Mouse (Mus musculus): ENCODE data around the gene Arhgef10l. TPM values are rescaled to one million over a fixed set of nuclear protein-coding genes. Genes with fewer than 3 reads are reported as not detected.

Gene Arhgef10l
- polyA plus RNA-seq, 1 experiment = 26.0 TPM

DNA sequence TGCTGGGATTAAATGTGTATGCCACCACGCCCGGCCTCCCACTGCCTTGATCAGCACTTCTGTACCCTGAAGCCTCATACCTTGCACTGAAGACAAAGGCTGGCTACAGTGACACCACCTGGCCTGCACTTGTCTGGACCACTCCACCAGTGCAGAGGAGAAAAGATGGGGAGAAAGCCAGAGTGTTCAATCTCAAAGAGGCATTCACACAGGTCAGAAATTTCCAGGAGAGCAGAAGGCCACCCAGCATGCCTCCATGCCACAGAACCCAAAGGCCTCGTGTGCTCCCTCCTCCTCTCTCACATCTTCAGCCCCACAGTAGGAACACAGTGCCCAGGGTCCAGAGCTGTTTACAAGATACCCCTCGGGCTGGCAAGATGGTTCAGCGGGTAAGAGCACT lies 68.4 kb downstream of the Arhgef10l start:
- Histone ChIP-seq H3K36me3 (ENCODE audit: control insufficient read depth, insufficient read depth, low read length) (no peaks in the 10 kb centered on the region), H3K27ac (ENCODE audit: control insufficient read depth, insufficient read depth, low read length) (no peak overlapping the region), H3K27me3 (ENCODE audit: control insufficient read depth, insufficient read depth, low read length) (no peaks in the 10 kb centered on the region), H3K4me3 (ENCODE audit: control insufficient read depth, insufficient read depth, low read length) (no peak overlapping the region), H3K4me1 (replicated peaks; ENCODE audit: control insufficient read depth, insufficient read depth, low read length) (peaks cover 34% of the 10 kb centered on the region)
- TF ChIP-seq POLR2A (IDR thresholded peaks at IDR 0.05; ENCODE audit: control insufficient read depth, extremely low read depth, insufficient read depth, low read length, poor library complexity) = no peak
- no peak for TF ChIP-seq CTCF (IDR thresholded peaks at IDR 0.05; ENCODE audit: borderline replicate concordance, control insufficient read depth, extremely low read depth, insufficient read depth, low read length, poor library complexity)
- DNase-seq = no peak
- WGBS = 93% methylated on average over 5 of the region's 5 CpGs

DNA sequence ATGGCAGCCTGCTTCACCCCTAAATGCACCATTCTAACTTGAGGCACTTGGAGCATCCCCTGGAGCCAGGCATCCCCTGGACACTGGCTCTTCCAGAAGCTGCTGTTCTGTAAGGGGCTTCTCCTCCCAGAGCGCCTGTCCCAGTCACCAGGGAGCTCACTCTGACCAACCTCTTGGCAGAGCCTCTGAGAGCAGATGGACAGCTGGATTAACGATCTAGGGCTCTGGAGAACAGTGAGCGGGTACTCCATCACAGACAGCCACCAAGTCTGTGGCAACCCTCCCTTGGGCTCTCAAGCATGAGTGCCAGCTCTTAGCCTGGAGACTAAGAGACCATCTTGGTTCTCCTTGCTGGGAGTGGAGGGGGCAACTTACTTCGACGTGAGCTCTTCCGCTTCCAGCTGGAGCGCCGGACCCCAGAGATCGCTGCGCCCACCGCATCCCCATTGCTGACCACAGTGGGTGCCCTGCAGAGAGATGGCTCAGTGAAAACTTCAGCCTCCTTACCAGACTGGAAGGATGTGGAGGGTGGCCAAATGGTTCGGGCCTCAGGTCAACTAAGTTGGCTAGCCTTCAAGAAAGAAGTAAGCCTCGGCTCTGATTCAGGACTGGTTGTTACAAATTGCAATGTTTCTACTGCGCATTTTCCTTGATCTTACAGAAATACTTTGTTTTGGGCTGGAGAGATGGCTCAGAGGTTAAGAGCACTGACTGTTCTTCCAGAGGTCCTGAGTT lies 71.9 kb downstream of the Arhgef10l start:
- WGBS = 96% methylated on average over 14 of the region's 14 CpGs
- Histone ChIP-seq H3K27me3 (ENCODE audit: control insufficient read depth, insufficient read depth, low read length) (no peaks in the 10 kb centered on the region), H3K27ac (ENCODE audit: control insufficient read depth, insufficient read depth, low read length) (no peak overlapping the region), H3K4me3 (ENCODE audit: control insufficient read depth, insufficient read depth, low read length) (no peak overlapping the region), H3K4me1 (replicated peaks; ENCODE audit: control insufficient read depth, insufficient read depth, low read length) (peaks cover 8% of the 10 kb centered on the region), H3K36me3 (ENCODE audit: control insufficient read depth, insufficient read depth, low read length) (no peaks in the 10 kb centered on the region)
- no peak for DNase-seq
- TF ChIP-seq POLR2A (IDR thresholded peaks at IDR 0.05; ENCODE audit: control insufficient read depth, extremely low read depth, insufficient read depth, low read length, poor library complexity) (no peak), CTCF (IDR thresholded peaks at IDR 0.05; ENCODE audit: borderline replicate concordance, control insufficient read depth, extremely low read depth, insufficient read depth, low read length, poor library complexity) (no peak)

DNA sequence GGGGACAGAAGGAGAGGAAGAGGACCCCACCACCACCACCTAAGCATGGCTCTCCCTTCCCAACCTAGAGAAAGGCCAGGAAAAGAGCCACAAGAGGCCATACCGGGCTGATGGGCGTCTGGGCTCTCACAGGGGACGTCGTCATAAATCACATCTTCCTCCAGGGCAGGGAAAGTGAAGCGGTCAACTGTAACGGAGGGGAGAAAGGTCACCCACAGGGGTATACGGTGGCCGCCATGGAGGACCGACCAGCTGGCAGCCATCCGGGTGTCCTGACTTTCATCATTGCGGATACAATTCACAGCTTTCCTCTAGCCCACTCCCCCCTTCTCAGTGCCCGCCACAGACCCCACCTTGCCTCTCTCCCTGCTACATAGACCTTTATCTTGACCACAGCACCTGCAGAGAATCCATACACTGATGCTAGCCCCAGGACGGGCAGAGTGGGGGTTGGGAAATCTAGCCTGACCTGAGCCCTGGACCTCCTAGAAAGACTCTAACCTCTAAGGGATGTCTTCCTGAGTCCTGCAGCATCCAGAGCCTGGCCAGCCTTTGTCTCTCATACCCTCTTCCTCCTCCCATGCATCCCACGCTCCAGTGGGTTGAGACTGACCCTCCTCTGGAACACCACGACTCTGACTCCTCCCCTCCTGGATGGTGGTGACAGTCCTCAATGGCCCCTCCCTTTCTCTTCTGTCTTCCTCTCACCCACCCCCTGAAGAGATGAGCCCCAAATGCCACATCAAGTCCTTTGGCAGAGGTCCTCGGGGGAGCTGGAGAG lies 72.6 kb downstream of the Arhgef10l start:
- Histone ChIP-seq H3K36me3 (ENCODE audit: control insufficient read depth, insufficient read depth, low read length) (no peaks in the 10 kb centered on the region), H3K27ac (ENCODE audit: control insufficient read depth, insufficient read depth, low read length) (no peak overlapping the region), H3K4me1 (replicated peaks; ENCODE audit: control insufficient read depth, insufficient read depth, low read length) (peaks cover 4% of the 10 kb centered on the region; the same call in 1 of the 2 replicates), H3K27me3 (ENCODE audit: control insufficient read depth, insufficient read depth, low read length) (no peaks in the 10 kb centered on the region), H3K4me3 (ENCODE audit: control insufficient read depth, insufficient read depth, low read length) (no peak overlapping the region)
- 82% methylated on average over 16 of the region's 16 CpGs for WGBS
- DNase-seq = no peak
- no peak for TF ChIP-seq CTCF (IDR thresholded peaks at IDR 0.05; ENCODE audit: borderline replicate concordance, control insufficient read depth, extremely low read depth, insufficient read depth, low read length, poor library complexity)

DNA sequence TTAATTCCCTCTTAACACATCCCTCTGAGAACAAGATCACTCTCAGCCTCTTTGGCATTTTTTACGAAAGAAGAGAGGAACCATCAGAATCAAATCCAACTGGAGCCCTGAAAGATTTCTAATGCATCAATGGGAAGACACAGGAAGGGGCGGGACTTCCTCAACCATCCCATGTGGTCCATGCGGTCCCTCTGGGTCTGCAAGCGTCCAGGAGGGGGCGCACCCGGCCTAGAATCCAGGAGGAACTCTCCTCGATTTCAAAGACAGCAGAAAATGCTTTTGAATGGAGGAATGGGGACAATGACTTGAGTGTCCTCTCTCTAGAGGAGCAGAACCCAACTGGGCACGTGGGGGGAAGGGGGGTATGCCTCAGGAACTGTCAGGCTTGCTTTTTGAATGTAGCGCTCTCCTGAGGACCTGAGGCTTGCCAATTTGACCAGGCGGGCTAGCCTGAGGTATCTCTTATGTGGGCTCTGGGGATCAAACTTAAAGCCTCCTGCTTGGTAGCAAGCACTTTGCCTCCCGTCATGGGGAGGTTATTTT lies 73.5 kb downstream of the Arhgef10l start:
- Histone ChIP-seq H3K4me3 (ENCODE audit: control insufficient read depth, insufficient read depth, low read length) (no peak overlapping the region), H3K36me3 (ENCODE audit: control insufficient read depth, insufficient read depth, low read length) (no peaks in the 10 kb centered on the region), H3K4me1 (replicated peaks; ENCODE audit: control insufficient read depth, insufficient read depth, low read length) (peaks cover 4% of the 10 kb centered on the region; the same call in 1 of the 2 replicates), H3K27me3 (ENCODE audit: control insufficient read depth, insufficient read depth, low read length) (no peaks in the 10 kb centered on the region), H3K27ac (ENCODE audit: control insufficient read depth, insufficient read depth, low read length) (no peak overlapping the region)
- DNase-seq = peak; percentile 91
- 30% methylated on average over 11 of the region's 11 CpGs for WGBS
- TF ChIP-seq POLR2A (IDR thresholded peaks at IDR 0.05; ENCODE audit: control insufficient read depth, extremely low read depth, insufficient read depth, low read length, poor library complexity) = no peak
- peak; percentile 87; the same call in 1 of the 2 replicates for TF ChIP-seq CTCF (IDR thresholded peaks at IDR 0.05; ENCODE audit: borderline replicate concordance, control insufficient read depth, extremely low read depth, insufficient read depth, low read length, poor library complexity)

DNA sequence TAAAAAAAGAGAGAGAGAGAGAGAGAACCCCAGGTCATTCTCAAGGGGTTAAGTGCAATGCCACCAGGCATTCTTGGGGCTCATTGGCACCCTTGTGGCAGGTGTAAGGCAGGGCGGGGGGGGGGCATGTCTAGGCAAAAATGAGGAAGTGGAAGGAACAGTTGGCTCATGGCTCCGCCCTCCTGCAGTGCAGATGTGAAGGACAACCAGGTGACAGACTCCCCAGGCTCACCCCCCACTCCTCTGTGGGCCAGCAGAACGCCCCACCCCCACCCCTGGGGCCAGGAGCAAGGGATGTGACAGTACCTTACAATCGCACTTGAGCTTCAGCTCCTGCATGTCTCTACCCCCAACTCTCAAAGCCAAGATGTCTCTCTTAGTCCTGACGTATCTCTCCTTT lies 79.3 kb downstream of the Arhgef10l start:
- Histone ChIP-seq H3K4me1 (replicated peaks; ENCODE audit: control insufficient read depth, insufficient read depth, low read length) (peaks cover 22% of the 10 kb centered on the region), H3K27ac (ENCODE audit: control insufficient read depth, insufficient read depth, low read length) (no peak overlapping the region), H3K27me3 (ENCODE audit: control insufficient read depth, insufficient read depth, low read length) (no peaks in the 10 kb centered on the region), H3K4me3 (ENCODE audit: control insufficient read depth, insufficient read depth, low read length) (no peak overlapping the region), H3K36me3 (ENCODE audit: control insufficient read depth, insufficient read depth, low read length) (no peaks in the 10 kb centered on the region)
- 11% methylated on average over 5 of the region's 5 CpGs for WGBS
- TF ChIP-seq CTCF (IDR thresholded peaks at IDR 0.05; ENCODE audit: borderline replicate concordance, control insufficient read depth, extremely low read depth, insufficient read depth, low read length, poor library complexity) (no peak), POLR2A (IDR thresholded peaks at IDR 0.05; ENCODE audit: control insufficient read depth, extremely low read depth, insufficient read depth, low read length, poor library complexity) (no peak)
- peak; percentile 53 for DNase-seq

DNA sequence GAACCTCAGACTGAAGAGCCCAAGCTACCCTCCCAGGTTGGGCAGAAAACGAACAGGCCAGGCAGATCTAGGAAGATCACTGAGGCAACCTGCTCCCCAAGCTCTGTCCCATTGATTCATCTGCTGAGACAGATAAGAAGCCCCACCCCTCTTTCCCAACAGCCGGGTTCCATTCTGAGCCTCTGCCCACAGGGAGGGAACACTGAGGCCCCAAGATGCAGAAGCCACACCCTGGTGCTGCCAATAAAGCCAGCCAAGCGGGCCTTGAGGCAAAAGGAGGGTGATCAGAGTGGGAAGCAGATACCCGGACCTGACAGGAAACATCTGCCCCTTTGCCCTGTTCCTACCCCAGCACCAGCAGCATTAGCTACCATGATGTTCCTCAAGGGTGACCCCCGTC lies 81.6 kb downstream of the Arhgef10l start:
- no peak overlapping the region for H3K27ac ChIP-seq (ENCODE audit: control insufficient read depth, insufficient read depth, low read length)
- no peak overlapping the region for H3K4me3 ChIP-seq (ENCODE audit: control insufficient read depth, insufficient read depth, low read length)
- no peak for DNase-seq
- no peaks in the 10 kb centered on the region for H3K36me3 ChIP-seq (ENCODE audit: control insufficient read depth, insufficient read depth, low read length)
- no peaks in the 10 kb centered on the region for H3K27me3 ChIP-seq (ENCODE audit: control insufficient read depth, insufficient read depth, low read length)
- WGBS = 19% methylated on average over 5 of the region's 5 CpGs
- H3K4me1 ChIP-seq (replicated peaks; ENCODE audit: control insufficient read depth, insufficient read depth, low read length) = peaks cover 22% of the 10 kb centered on the region
- no peak for TF ChIP-seq POLR2A (IDR thresholded peaks at IDR 0.05; ENCODE audit: control insufficient read depth, extremely low read depth, insufficient read depth, low read length, poor library complexity)
- TF ChIP-seq CTCF (IDR thresholded peaks at IDR 0.05; ENCODE audit: borderline replicate concordance, control insufficient read depth, extremely low read depth, insufficient read depth, low read length, poor library complexity) = no peak

Data from thymus, adult 2 months (tissue).